Mouse (Mus musculus) heart, postnatal 0 days (tissue): Measurements from ENCODE around the gene Pim1. TPM values are rescaled to one million over a fixed set of nuclear protein-coding genes. Genes with fewer than 3 reads are reported as not detected.
A peak's percentile ranks its signal among the peaks of the same experiment; 100 is the strongest.
"Not testable (repeated sequence)": the region's sequence is repeated elsewhere in the genome, so short reads cannot be mapped to it uniquely, and the experiment has no call there.

Source experiments
- ATAC-seq: fragments of 200-750 bp; cut with Nextera tagmentation; 2 replicates; pipeline ENCODE4 v1.8.0; 2017; ENCODE audit warnings: low read depth, moderate number of reproducible peaks, moderate library complexity; ENCODE audit not compliant: insufficient read depth
- DNase-seq: peaks from one replicate; pipeline ENCODE4 v3.0.0-alpha.2; 2016; ENCODE audit warnings: low spot score
- H3K27ac ChIP-seq: fragments of 300-500 bp; sonication (generic); 2 replicates; pipeline ENCODE4 v1.5.1; 2014; ENCODE audit warnings: low read depth, mild to moderate bottlenecking
- H3K27me3 ChIP-seq: fragments of 300-500 bp; sonication (generic); 2 replicates; pipeline ENCODE4 v1.6.1; 2014; ENCODE audit warnings: low read length, mixed read lengths; ENCODE audit not compliant: control insufficient read depth, insufficient read depth
- H3K36me3 ChIP-seq: fragments of 300-500 bp; sonication (generic); replicated peaks from 2 replicates; pipeline ENCODE4 v1.6.1; 2014; ENCODE audit warnings: low read length, mixed read lengths; ENCODE audit not compliant: control insufficient read depth, insufficient read depth
- H3K4me1 ChIP-seq: fragments of 300-500 bp; sonication (generic); 2 replicates; pipeline ENCODE4 v1.6.1; 2014; ENCODE audit warnings: antibody characterized with exemption; ENCODE audit not compliant: control insufficient read depth, insufficient read depth
- H3K4me2 ChIP-seq: fragments of 300-500 bp; sonication (generic); 2 replicates; pipeline ENCODE4 v1.6.1; 2014; ENCODE audit warnings: low read depth, mild to moderate bottlenecking, low read length, moderate library complexity
- H3K4me3 ChIP-seq: fragments of 300-500 bp; sonication (generic); 2 replicates; pipeline ENCODE4 v1.5.1; 2014; ENCODE audit warnings: low read depth, low read length
- H3K9ac ChIP-seq: fragments of 300-500 bp; sonication (generic); replicated peaks from 2 replicates; pipeline ENCODE4 v1.6.1; 2014; ENCODE audit warnings: low read depth, low read length, mixed read lengths
- H3K9me3 ChIP-seq: fragments of 300-500 bp; sonication (generic); replicated peaks from 2 replicates; pipeline ENCODE4 v1.6.1; 2016; ENCODE audit warnings: low read length; ENCODE audit not compliant: control insufficient read depth
- CTCF ChIP-seq: IDR thresholded peaks from 2 replicates; pipeline ENCODE4 v1.5.1; 2016; ENCODE audit warnings: antibody characterized with exemption, control low read depth, low read depth
- EP300 ChIP-seq: IDR thresholded peaks from 2 replicates; pipeline ENCODE4 v1.6.1; 2016; ENCODE audit warnings: antibody characterized with exemption, low read depth
- WGBS: fragments of 180-500 bp; shearing (Covaris S2); extraction: QIAGEN DNeasy Blood & Tissue Kit; methylation state at CpG from one replicate; pipeline ENCODE4 v1.1.7; 2014; 5-methylcytosine and 5-hydroxymethylcytosine counted together
- polyA plus RNA-seq: library from polyadenylated mRNA; unstranded; fragments of >200 nt; fragmentation: Nextera tagmentation; extraction: Ambion mirVana; gene quantifications from 2 replicates; pipeline ENCODE4 v1.2.1, GENCODE M21; 2015
- total RNA-seq: library from RNA; depleted of rRNA; stranded (reverse); fragments of >200 nt; gene quantifications from 2 replicates; pipeline ENCODE4 v1.2.3, GENCODE M21; 2014; ENCODE audit warnings: low replicate concordance

The Pim1 gene
- total and polyA plus RNA-seq, 2 experiments from 2014 or later, result 29.2 to 58.4 TPM

DNA sequence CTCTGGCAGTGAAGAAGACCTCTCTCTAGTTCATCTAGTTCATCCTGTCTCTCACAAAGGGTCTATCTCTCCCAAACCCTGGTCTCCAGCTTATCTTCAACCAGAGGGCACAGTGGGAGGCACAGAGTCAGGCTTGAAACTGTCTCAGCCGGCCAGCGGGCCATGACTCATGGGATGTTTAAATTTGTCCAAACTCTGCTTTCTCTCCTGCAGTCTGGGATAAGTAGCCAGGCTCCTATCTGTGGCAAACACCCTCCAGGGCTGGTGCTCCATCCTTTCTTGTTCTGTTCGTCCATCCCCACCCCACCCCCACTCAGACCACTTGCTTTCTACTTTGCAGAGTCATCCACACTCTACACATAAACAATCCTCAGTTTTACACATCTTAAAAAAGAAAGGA lies 43.2 kb upstream of the Pim1 start:
- DNase-seq (no peak), ATAC-seq (no peak)
- TF ChIP-seq EP300 (no peak), CTCF (no peak)
- H3K9ac ChIP-seq, result no peak overlapping the region
- H3K27me3 ChIP-seq, result no peaks in the 10 kb centered on the region
- no peak overlapping the region for H3K27ac ChIP-seq
- H3K4me3 ChIP-seq, result no peak overlapping the region
- H3K36me3 ChIP-seq, result no peaks in the 10 kb centered on the region
- H3K9me3 ChIP-seq, result no peaks in the 10 kb centered on the region
- no peak overlapping the region for H3K4me2 ChIP-seq
- H3K4me1 ChIP-seq, result peaks cover 26% of the 10 kb centered on the region
- 38% methylated on average over 3 of the region's 3 CpGs for WGBS

DNA sequence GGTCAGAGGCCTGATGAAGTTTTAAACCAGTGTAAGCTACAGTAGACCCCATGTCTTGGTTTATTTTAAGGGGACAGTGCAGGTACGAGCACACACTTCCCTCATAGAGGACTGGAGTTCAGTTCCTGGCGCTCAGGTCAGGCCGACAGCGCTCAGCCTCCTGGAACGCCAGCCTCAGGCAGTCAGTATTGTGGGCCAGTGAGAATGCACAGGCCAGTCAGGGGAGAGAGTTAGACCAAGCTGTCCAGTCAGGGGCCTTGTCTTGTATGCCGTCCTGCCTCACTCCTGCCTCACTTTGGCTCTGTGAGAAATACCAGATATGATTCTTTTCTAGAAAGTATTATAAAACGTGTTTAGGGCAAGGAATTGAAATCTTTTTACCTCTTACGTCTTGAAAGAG lies 42.5 kb upstream of the Pim1 start:
- H3K4me1 ChIP-seq, result peaks cover 26% of the 10 kb centered on the region
- WGBS, result 55% methylated on average over 8 of the region's 8 CpGs
- H3K27me3 ChIP-seq, result no peaks in the 10 kb centered on the region
- no peak overlapping the region for H3K9ac ChIP-seq
- H3K27ac ChIP-seq, result peak overlapping the region; percentile 13; the same call in 1 of the 2 replicates
- H3K4me3 ChIP-seq, result no peak overlapping the region
- H3K9me3 ChIP-seq, result no peaks in the 10 kb centered on the region
- DNase-seq (no peak), ATAC-seq (no peak)
- no peak overlapping the region for H3K4me2 ChIP-seq
- H3K36me3 ChIP-seq, result no peaks in the 10 kb centered on the region
- TF ChIP-seq CTCF (no peak), EP300 (no peak)

DNA sequence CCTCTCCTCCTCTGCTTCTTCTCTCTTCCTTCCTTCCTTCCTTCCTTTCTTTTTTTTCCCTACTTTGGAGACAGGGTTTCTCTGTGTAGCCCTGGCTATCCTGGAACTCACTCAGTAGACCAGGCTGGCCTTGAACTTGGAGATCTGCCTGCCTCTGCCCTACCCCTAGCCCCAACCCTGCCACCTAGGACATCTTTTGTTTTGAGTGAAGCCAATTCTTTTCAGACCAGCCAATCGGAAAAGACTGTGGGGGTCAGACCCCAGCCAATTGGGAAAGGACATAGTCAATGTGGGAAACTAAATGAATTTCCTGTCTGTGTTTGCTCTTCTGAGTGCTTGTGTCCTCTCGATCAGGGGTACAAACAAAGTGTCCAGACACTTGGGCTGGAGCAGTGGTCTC lies 42.0 kb upstream of the Pim1 start:
- H3K9ac ChIP-seq, result no peak overlapping the region
- no peaks in the 10 kb centered on the region for H3K9me3 ChIP-seq
- H3K4me1 ChIP-seq, result peaks cover 25% of the 10 kb centered on the region
- H3K27me3 ChIP-seq, result no peaks in the 10 kb centered on the region
- TF ChIP-seq EP300 (no peak), CTCF (no peak)
- DNase-seq, result no peak
- H3K4me3 ChIP-seq, result no peak overlapping the region
- 0 out of 2 replicates have a peak overlapping the region, but pooled peaks have one; percentile 13 for H3K27ac ChIP-seq
- 64% methylated on average over 2 of the region's 2 CpGs for WGBS
- H3K36me3 ChIP-seq, result no peaks in the 10 kb centered on the region
- no peak overlapping the region for H3K4me2 ChIP-seq
- no peak for ATAC-seq

DNA sequence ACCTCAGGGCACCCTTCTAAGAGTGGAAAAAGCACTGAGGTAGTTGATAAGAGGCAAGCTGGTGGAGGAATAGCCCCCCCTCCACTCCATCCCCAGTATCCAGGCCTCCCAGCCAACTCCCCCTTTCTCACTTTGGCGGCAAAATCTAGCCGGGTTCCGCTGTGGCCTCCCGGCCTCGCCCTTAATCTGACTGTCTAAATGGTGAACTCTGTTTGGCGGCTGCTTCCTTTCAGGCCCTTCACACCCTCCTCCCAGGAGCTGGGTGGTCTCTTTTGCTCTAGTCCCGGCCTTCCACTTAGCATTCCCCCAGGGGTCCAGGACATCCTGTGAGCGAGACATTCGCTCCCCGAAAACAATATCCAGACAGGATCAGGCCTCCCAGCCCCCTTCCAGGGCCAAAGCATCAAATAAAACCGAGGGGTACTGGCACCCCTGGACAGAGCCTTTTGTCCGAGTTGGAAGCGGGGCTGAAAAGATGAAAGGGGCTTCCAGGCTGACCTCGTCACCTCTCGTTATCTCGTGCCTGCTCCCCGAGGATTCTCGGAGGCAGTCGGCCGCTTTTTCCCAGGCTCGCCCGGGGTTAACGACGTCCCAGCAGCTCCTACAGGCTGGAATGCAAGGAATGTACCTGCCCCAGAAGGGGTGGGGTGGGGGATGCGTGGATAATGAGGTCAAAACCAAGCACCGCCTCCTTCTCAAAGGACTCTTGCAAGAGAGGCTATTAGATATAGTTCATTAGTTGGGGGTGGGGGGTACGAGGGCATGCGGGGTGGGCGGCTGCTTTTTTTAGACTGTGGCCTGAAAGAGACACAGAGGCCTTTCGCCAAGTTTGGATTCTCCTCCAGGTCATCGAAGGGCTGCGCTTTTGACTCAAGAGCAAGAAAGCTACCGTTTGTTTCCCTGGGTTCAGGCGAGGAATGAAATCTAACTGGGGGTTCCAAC lies 39.4 kb upstream of the Pim1 start:
- Histone ChIP-seq H3K27ac (peak overlapping the region; percentile 86), H3K4me2 (peak overlapping the region; percentile 4), H3K9ac (peak overlapping the region; percentile 40; the same call in 1 of the 2 replicates), H3K4me1 (peaks cover 12% of the 10 kb centered on the region), H3K27me3 (no peaks in the 10 kb centered on the region), H3K36me3 (no peaks in the 10 kb centered on the region), H3K9me3 (no peaks in the 10 kb centered on the region), H3K4me3 (no peak overlapping the region)
- DNase-seq, result peak; percentile 67
- peak; percentile 54 for ATAC-seq
- WGBS, result 8% methylated on average over 34 of the region's 34 CpGs
- peak; percentile 13; the same call in 1 of the 2 replicates for TF ChIP-seq CTCF
- TF ChIP-seq EP300, result no peak

DNA sequence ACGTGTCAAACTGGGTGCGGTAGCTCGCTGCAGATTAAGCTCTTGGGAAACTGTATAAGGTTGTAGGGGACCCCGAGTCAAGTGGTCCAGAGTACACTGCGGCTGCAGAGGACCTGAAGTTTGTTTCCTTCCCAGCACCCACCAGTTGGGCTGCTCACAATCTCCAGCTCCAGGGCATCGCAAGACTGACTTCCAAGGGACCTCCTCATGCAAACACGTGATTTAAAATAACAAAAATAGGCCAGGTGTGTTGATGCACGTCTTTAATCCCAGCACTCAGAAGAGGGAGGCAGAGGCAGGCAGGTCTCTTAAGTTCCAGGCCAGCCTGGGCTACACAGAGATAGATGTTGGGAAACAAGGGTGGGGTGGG lies 38.7 kb upstream of the Pim1 start:
- ATAC-seq, result no peak
- peaks cover 14% of the 10 kb centered on the region for H3K4me1 ChIP-seq

DNA sequence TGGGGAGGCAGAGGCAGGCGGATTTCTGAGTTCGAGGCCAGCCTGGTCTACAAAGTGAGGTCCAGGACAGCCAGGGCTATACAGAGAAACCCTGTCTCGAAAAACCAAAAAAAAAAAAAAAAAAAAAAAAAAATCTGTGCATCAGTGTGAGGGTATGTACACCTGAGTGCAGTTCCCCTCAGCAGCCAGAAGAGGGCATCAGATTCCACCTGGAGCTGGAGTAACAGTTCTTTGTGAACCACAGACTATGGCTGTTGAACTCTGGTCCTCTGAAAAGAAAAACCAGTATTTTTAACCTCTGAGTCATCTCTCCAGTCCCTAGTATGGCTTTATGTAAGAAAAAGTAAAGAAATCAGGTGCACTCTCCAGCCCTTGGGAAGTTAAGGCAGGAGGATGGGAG lies 36.4 kb upstream of the Pim1 start:
- not testable (repeated sequence) for H3K27me3 ChIP-seq, DNase-seq, H3K27ac ChIP-seq, H3K9me3 ChIP-seq, H3K9ac ChIP-seq, H3K36me3 ChIP-seq, H3K4me2 ChIP-seq, H3K4me3 ChIP-seq, ATAC-seq
- 84% methylated on average over 2 of the region's 3 CpGs for WGBS
- H3K4me1 ChIP-seq, result peaks cover 22% of the 10 kb centered on the region

More for the DNA sequence above, 38.7 kb upstream of the Pim1 start:
- H3K27ac ChIP-seq, result peak overlapping the region; percentile 86
- no peaks in the 10 kb centered on the region for H3K27me3 ChIP-seq
- peak overlapping the region; percentile 4; the same call in 1 of the 2 replicates for H3K4me2 ChIP-seq
- H3K4me3 ChIP-seq, result no peak overlapping the region
- H3K36me3 ChIP-seq, result no peaks in the 10 kb centered on the region
- WGBS, result 35% methylated on average over 8 of the region's 8 CpGs
- 0 out of 2 replicates have a peak overlapping the region, but pooled peaks have one; percentile 40 for H3K9ac ChIP-seq
- TF ChIP-seq EP300, result no peak
- no peak for TF ChIP-seq CTCF
- H3K9me3 ChIP-seq, result no peaks in the 10 kb centered on the region
- DNase-seq, result no peak
